Mouse (Mus musculus): Measurements from ENCODE around the gene Myo1d. TPM values are rescaled to one million over a fixed set of nuclear protein-coding genes. Genes with fewer than 3 reads are reported as not detected.

Myo1d gene
- total and polyA plus RNA-seq, 3 experiments, result 15.9 to 81.1 (median 41.7) TPM

GRCm38 (mm10) chr11:80772595-80773210, 7.1 kb downstream of the Myo1d start:
- H3K9me3 ChIP-seq (replicated peaks; ENCODE audit: insufficient read depth, low read length), result no peaks in the 10 kb centered on the region
- no peak overlapping the region for H3K4me3 ChIP-seq (ENCODE audit: control insufficient read depth in 1 of 2, insufficient read depth in 1 of 2, low read depth in 2 of 2, low read length in 2 of 2)
- peaks cover 39 to 49% of the 10 kb centered on the region in 2 experiments for H3K4me1 ChIP-seq (ENCODE audit: control insufficient read depth in 1 of 2, insufficient read depth in 2 of 2, low read length in 2 of 2)
- peaks cover 6 to 58% of the 10 kb centered on the region in 2 experiments; a peak in 3 of 4 replicates for H3K36me3 ChIP-seq (ENCODE audit: control insufficient read depth in 1 of 2, insufficient read depth in 2 of 2, low read length in 2 of 2)
- no peak for TF ChIP-seq USF1 (IDR thresholded peaks at IDR 0.05; ENCODE audit: low read depth, low read length)
- no peak for TF ChIP-seq UBTF (IDR thresholded peaks at IDR 0.05; ENCODE audit: borderline replicate concordance, insufficient read depth, low read depth, low read length)
- TF ChIP-seq TCF12 (IDR thresholded peaks at IDR 0.05; ENCODE audit: low read depth, low read length), result no peak
- peak; percentile 16; the same call in 1 of the 2 replicates for TF ChIP-seq MAX (IDR thresholded peaks at IDR 0.05; ENCODE audit: low read length)
- no peak for TF ChIP-seq ELF1 (IDR thresholded peaks at IDR 0.05; ENCODE audit: low read depth, low read length)
- TF ChIP-seq ZMIZ1 (IDR thresholded peaks at IDR 0.05; ENCODE audit: low read depth, low read length), result no peak
- TF ChIP-seq ZC3H11A (IDR thresholded peaks at IDR 0.05; ENCODE audit: low read depth, low read length), result no peak
- no peak for TF ChIP-seq ZKSCAN1 (IDR thresholded peaks at IDR 0.05; ENCODE audit: low read depth, low read length)
- no peak for TF ChIP-seq POLR2AphosphoS2 (IDR thresholded peaks at IDR 0.05; ENCODE audit: low read length)
- no peak for TF ChIP-seq RAD21 (IDR thresholded peaks at IDR 0.05; ENCODE audit: low read depth, low read length)
- no peak for TF ChIP-seq HCFC1 (IDR thresholded peaks at IDR 0.05; ENCODE audit: low read depth, low read length)
- no peak for TF ChIP-seq MAZ (IDR thresholded peaks at IDR 0.05; ENCODE audit: low read depth, low read length)
- TF ChIP-seq TBP (IDR thresholded peaks at IDR 0.05; ENCODE audit: low read depth, low read length), result peak; percentile 57; the same call in 1 of the 2 replicates
- TF ChIP-seq EP300 (IDR thresholded peaks at IDR 0.05; ENCODE audit: low read depth in 1 of 2, low read length in 2 of 2), result peak; percentile 20 to 29; a peak in 1 of 4 replicates
- TF ChIP-seq POLR2A (IDR thresholded peaks at IDR 0.05; ENCODE audit: control insufficient read depth in 1 of 2, insufficient read depth in 1 of 2, low read depth in 1 of 2, low read length in 2 of 2, poor library complexity in 1 of 2), result no peak
- H3K27ac ChIP-seq (ENCODE audit: control insufficient read depth, low read depth, low read length), result no peak overlapping the region; the same call in 1 of the 2 replicates
- H3K27me3 ChIP-seq (ENCODE audit: control insufficient read depth in 1 of 2, insufficient read depth in 2 of 2, low read length in 2 of 2), result no peaks in the 10 kb centered on the region
- no peak for DNase-seq (ENCODE audit: low read depth, low spot score)
- peaks cover 42% of the 10 kb centered on the region for H3K79me2 ChIP-seq (ENCODE audit: control insufficient read depth, insufficient read depth, low read length, poor library complexity)
- H3K9ac ChIP-seq (ENCODE audit: control insufficient read depth, low read depth, low read length, poor library complexity, severe bottlenecking), result no peak overlapping the region

- Histone ChIP-seq H3K79me2 (ENCODE audit: control insufficient read depth, insufficient read depth, low read length, poor library complexity) (peaks cover 42% of the 10 kb centered on the region), H3K27me3 (ENCODE audit: control insufficient read depth in 1 of 2, insufficient read depth in 2 of 2, low read length in 2 of 2) (no peaks in the 10 kb centered on the region)
- TF ChIP-seq NRF1 (IDR thresholded peaks at IDR 0.05; ENCODE audit: insufficient read depth, low read depth, low read length, poor library complexity, severe bottlenecking) (no peak), MAX (IDR thresholded peaks at IDR 0.05; ENCODE audit: low read length) (no peak), RCOR1 (IDR thresholded peaks at IDR 0.05; ENCODE audit: low read depth, low read length) (peak; percentile 48; the same call in 1 of the 2 replicates), CTCF (IDR thresholded peaks at IDR 0.05 in 2 of 3, conservative IDR thresholded peaks at IDR 0.05 in 1 of 3; ENCODE audit: control insufficient read depth in 1 of 3, insufficient read depth in 1 of 3, low read depth in 2 of 3, low read length in 3 of 3, poor library complexity in 1 of 3, severe bottlenecking in 1 of 3) (no peak), MYC (IDR thresholded peaks at IDR 0.05; ENCODE audit: low read depth, low read length) (0 out of 2 replicates have a peak, but pooled peaks have one; percentile 52), USF1 (IDR thresholded peaks at IDR 0.05; ENCODE audit: low read depth, low read length) (no peak), CHD1 (IDR thresholded peaks at IDR 0.05; ENCODE audit: low read depth, low read length) (no peak), ETS1 (IDR thresholded peaks at IDR 0.05; ENCODE audit: low read depth, low read length) (peak; percentile 46; the same call in 1 of the 2 replicates), EP300 (IDR thresholded peaks at IDR 0.05; ENCODE audit: low read depth in 1 of 2, low read length in 2 of 2) (peak in 1 of 2 experiments; percentile 66; a peak in 2 of 4 replicates), MXI1 (IDR thresholded peaks at IDR 0.05; ENCODE audit: low read depth, low read length) (peak; percentile 47; the same call in 1 of the 2 replicates), GATA1 (IDR thresholded peaks at IDR 0.05; ENCODE audit: low read depth, low read length) (0 out of 2 replicates have a peak, but pooled peaks have one; percentile 16), MYB (IDR thresholded peaks at IDR 0.05; ENCODE audit: low read depth, low read length) (no peak), TCF12 (IDR thresholded peaks at IDR 0.05; ENCODE audit: low read depth, low read length) (no peak), ZMIZ1 (IDR thresholded peaks at IDR 0.05; ENCODE audit: low read depth, low read length) (no peak), MEF2A (IDR thresholded peaks at IDR 0.05; ENCODE audit: extremely low read depth, insufficient replicate concordance, low read depth, low read length, poor library complexity, severe bottlenecking) (no peak), RAD21 (IDR thresholded peaks at IDR 0.05; ENCODE audit: low read depth, low read length) (no peak), JUND (IDR thresholded peaks at IDR 0.05; ENCODE audit: low read depth, low read length) (no peak), MAFK (IDR thresholded peaks at IDR 0.05; ENCODE audit: borderline replicate concordance, low read depth, low read length) (no peak), UBTF (IDR thresholded peaks at IDR 0.05; ENCODE audit: borderline replicate concordance, insufficient read depth, low read depth, low read length) (no peak)
These were observed 8.1 kb downstream of the Myo1d start for GRCm38 (mm10) chr11:80771596-80772250.

More at GRCm38 (mm10) chr11:80771596-80772250, 8.1 kb downstream of the Myo1d start:
- peaks cover 6 to 55% of the 10 kb centered on the region in 2 experiments; a peak in 3 of 4 replicates for H3K36me3 ChIP-seq (ENCODE audit: control insufficient read depth in 1 of 2, insufficient read depth in 2 of 2, low read length in 2 of 2)
- no peak overlapping the region for H3K4me3 ChIP-seq (ENCODE audit: control insufficient read depth in 1 of 2, insufficient read depth in 1 of 2, low read depth in 2 of 2, low read length in 2 of 2)
- no peak overlapping the region for H3K27ac ChIP-seq (ENCODE audit: control insufficient read depth, low read depth, low read length)
- H3K9me3 ChIP-seq (replicated peaks; ENCODE audit: insufficient read depth, low read length), result no peaks in the 10 kb centered on the region
- peak; percentile 80 for DNase-seq (ENCODE audit: low read depth, low spot score)
- no peak overlapping the region for H3K9ac ChIP-seq (ENCODE audit: control insufficient read depth, low read depth, low read length, poor library complexity, severe bottlenecking)
- H3K4me1 ChIP-seq (ENCODE audit: control insufficient read depth in 1 of 2, insufficient read depth in 2 of 2, low read length in 2 of 2), result peaks cover 44 to 47% of the 10 kb centered on the region in 2 experiments

Data from MEL (cell line).